Mouse (Mus musculus): Measurements from ENCODE around the gene Pid1. TPM values are rescaled to one million over a fixed set of nuclear protein-coding genes. Genes with fewer than 3 reads are reported as not detected.

Pid1 gene
- polyA plus RNA-seq, 1 experiment from 2014 or later = 17.1 TPM

GRCm38 (mm10) chr1:84155585-84155930, 208.4 kb downstream of the Pid1 start:
- DNase-seq (ENCODE audit: low spot score) (no peak), ATAC-seq (replicated peaks; ENCODE audit: low FRiP score, low TSS enrichment, low read depth) (no peak)
- no peak overlapping the region for H3K4me2 ChIP-seq (ENCODE audit: low read length)
- H3K4me1 ChIP-seq (replicated peaks; ENCODE audit: control insufficient read depth, insufficient read depth, low read length) = no peaks in the 10 kb centered on the region
- H3K4me3 ChIP-seq (ENCODE audit: low read depth, low read length) = no peak overlapping the region
- H3K9me3 ChIP-seq (ENCODE audit: control insufficient read depth, low read length) = no peaks in the 10 kb centered on the region
- 40% methylated on average over 2 of the region's 2 CpGs for WGBS
- H3K27ac ChIP-seq (ENCODE audit: low read depth) = no peak overlapping the region
- no peaks in the 10 kb centered on the region for H3K27me3 ChIP-seq (replicated peaks; ENCODE audit: control insufficient read depth, insufficient read depth, low read length)
- H3K9ac ChIP-seq (ENCODE audit: low read length) = no peak overlapping the region
- H3K36me3 ChIP-seq (ENCODE audit: control insufficient read depth, insufficient read depth, low read length) = no peaks in the 10 kb centered on the region

- H3K4me1 ChIP-seq (replicated peaks; ENCODE audit: control insufficient read depth, insufficient read depth, low read length) = no peaks in the 10 kb centered on the region
- no peaks in the 10 kb centered on the region for H3K27me3 ChIP-seq (replicated peaks; ENCODE audit: control insufficient read depth, insufficient read depth, low read length)
- 75% methylated on average over 12 of the region's 12 CpGs for WGBS
- no peak overlapping the region for H3K4me3 ChIP-seq (ENCODE audit: low read depth, low read length)
- DNase-seq (ENCODE audit: low spot score) (no peak), ATAC-seq (replicated peaks; ENCODE audit: low FRiP score, low TSS enrichment, low read depth) (no peak)
- H3K4me2 ChIP-seq (ENCODE audit: low read length) = no peak overlapping the region
- no peaks in the 10 kb centered on the region for H3K9me3 ChIP-seq (ENCODE audit: control insufficient read depth, low read length)
- no peak overlapping the region for H3K27ac ChIP-seq (ENCODE audit: low read depth)
- H3K9ac ChIP-seq (ENCODE audit: low read length) = no peak overlapping the region
- H3K36me3 ChIP-seq (ENCODE audit: control insufficient read depth, insufficient read depth, low read length) = no peaks in the 10 kb centered on the region
These were observed 209.0 kb downstream of the Pid1 start for GRCm38 (mm10) chr1:84154725-84155584.

- DNase-seq (ENCODE audit: low spot score) = no peak
These were observed 210.0 kb downstream of the Pid1 start for GRCm38 (mm10) chr1:84153943-84154342.

GRCm38 (mm10) chr1:84141561-84141960, 222.4 kb downstream of the Pid1 start:
- no peak for ATAC-seq (replicated peaks; ENCODE audit: low FRiP score, low TSS enrichment, low read depth)

More at GRCm38 (mm10) chr1:84153943-84154342, 210.0 kb downstream of the Pid1 start:
- H3K27ac ChIP-seq (ENCODE audit: low read depth) = no peak overlapping the region
- 0 out of 2 replicates have a peak, but pooled peaks have one; percentile 19 for ATAC-seq (replicated peaks; ENCODE audit: low FRiP score, low TSS enrichment, low read depth)
- no peak overlapping the region for H3K9ac ChIP-seq (ENCODE audit: low read length)
- no peaks in the 10 kb centered on the region for H3K36me3 ChIP-seq (ENCODE audit: control insufficient read depth, insufficient read depth, low read length)
- H3K9me3 ChIP-seq (ENCODE audit: control insufficient read depth, low read length) = no peaks in the 10 kb centered on the region
- WGBS = 55% methylated on average over 4 of the region's 4 CpGs
- H3K4me1 ChIP-seq (replicated peaks; ENCODE audit: control insufficient read depth, insufficient read depth, low read length) = no peaks in the 10 kb centered on the region
- H3K4me3 ChIP-seq (ENCODE audit: low read depth, low read length) = no peak overlapping the region
- H3K27me3 ChIP-seq (replicated peaks; ENCODE audit: control insufficient read depth, insufficient read depth, low read length) = no peaks in the 10 kb centered on the region
- H3K4me2 ChIP-seq (ENCODE audit: low read length) = no peak overlapping the region

GRCm38 (mm10) chr1:84132451-84132850, 231.5 kb downstream of the Pid1 start:
- no peaks in the 10 kb centered on the region for H3K4me1 ChIP-seq (replicated peaks; ENCODE audit: control insufficient read depth, insufficient read depth, low read length)
- no peaks in the 10 kb centered on the region for H3K36me3 ChIP-seq (ENCODE audit: control insufficient read depth, insufficient read depth, low read length)
- H3K9me3 ChIP-seq (ENCODE audit: control insufficient read depth, low read length) = no peaks in the 10 kb centered on the region
- H3K27me3 ChIP-seq (replicated peaks; ENCODE audit: control insufficient read depth, insufficient read depth, low read length) = no peaks in the 10 kb centered on the region
- H3K4me2 ChIP-seq (ENCODE audit: low read length) = no peak overlapping the region
- H3K27ac ChIP-seq (ENCODE audit: low read depth) = no peak overlapping the region
- ATAC-seq (replicated peaks; ENCODE audit: low FRiP score, low TSS enrichment, low read depth) = no peak
- no peak overlapping the region for H3K9ac ChIP-seq (ENCODE audit: low read length)
- WGBS = 78% methylated on average over 4 of the region's 4 CpGs
- H3K4me3 ChIP-seq (ENCODE audit: low read depth, low read length) = no peak overlapping the region
- DNase-seq (ENCODE audit: low spot score) = no peak

More at GRCm38 (mm10) chr1:84141561-84141960, 222.4 kb downstream of the Pid1 start:
- Histone ChIP-seq H3K27ac (ENCODE audit: low read depth) (no peak overlapping the region), H3K4me1 (replicated peaks; ENCODE audit: control insufficient read depth, insufficient read depth, low read length) (no peaks in the 10 kb centered on the region), H3K4me2 (ENCODE audit: low read length) (no peak overlapping the region), H3K4me3 (ENCODE audit: low read depth, low read length) (no peak overlapping the region), H3K9ac (ENCODE audit: low read length) (no peak overlapping the region), H3K36me3 (ENCODE audit: control insufficient read depth, insufficient read depth, low read length) (no peaks in the 10 kb centered on the region), H3K9me3 (ENCODE audit: control insufficient read depth, low read length) (no peaks in the 10 kb centered on the region), H3K27me3 (replicated peaks; ENCODE audit: control insufficient read depth, insufficient read depth, low read length) (no peaks in the 10 kb centered on the region)
- 54% methylated on average over 1 of the region's 1 CpGs for WGBS
- no peak for DNase-seq (ENCODE audit: low spot score)

- H3K9ac ChIP-seq (ENCODE audit: low read length) = no peak overlapping the region
- H3K9me3 ChIP-seq (ENCODE audit: control insufficient read depth, low read length) = no peaks in the 10 kb centered on the region
- no peak overlapping the region for H3K4me2 ChIP-seq (ENCODE audit: low read length)
- H3K4me1 ChIP-seq (replicated peaks; ENCODE audit: control insufficient read depth, insufficient read depth, low read length) = no peaks in the 10 kb centered on the region
- DNase-seq (ENCODE audit: low spot score) (no peak), ATAC-seq (replicated peaks; ENCODE audit: low FRiP score, low TSS enrichment, low read depth) (no peak)
- H3K27ac ChIP-seq (ENCODE audit: low read depth) = no peak overlapping the region
- no peaks in the 10 kb centered on the region for H3K27me3 ChIP-seq (replicated peaks; ENCODE audit: control insufficient read depth, insufficient read depth, low read length)
- H3K4me3 ChIP-seq (ENCODE audit: low read depth, low read length) = no peak overlapping the region
- 88% methylated on average over 1 of the region's 1 CpGs for WGBS
- no peaks in the 10 kb centered on the region for H3K36me3 ChIP-seq (ENCODE audit: control insufficient read depth, insufficient read depth, low read length)
These were observed 232.2 kb downstream of the Pid1 start for GRCm38 (mm10) chr1:84131799-84132198.

GRCm38 (mm10) chr1:84128510-84128909, 235.5 kb downstream of the Pid1 start:
- no peak for DNase-seq (ENCODE audit: low spot score)
- Histone ChIP-seq H3K4me3 (ENCODE audit: low read depth, low read length) (no peak overlapping the region), H3K27me3 (replicated peaks; ENCODE audit: control insufficient read depth, insufficient read depth, low read length) (no peaks in the 10 kb centered on the region), H3K27ac (ENCODE audit: low read depth) (no peak overlapping the region), H3K9ac (ENCODE audit: low read length) (no peak overlapping the region), H3K9me3 (ENCODE audit: control insufficient read depth, low read length) (no peaks in the 10 kb centered on the region), H3K4me1 (replicated peaks; ENCODE audit: control insufficient read depth, insufficient read depth, low read length) (no peaks in the 10 kb centered on the region), H3K4me2 (ENCODE audit: low read length) (no peak overlapping the region), H3K36me3 (ENCODE audit: control insufficient read depth, insufficient read depth, low read length) (no peaks in the 10 kb centered on the region)
- 65% methylated on average over 4 of the region's 4 CpGs for WGBS
- ATAC-seq (replicated peaks; ENCODE audit: low FRiP score, low TSS enrichment, low read depth) = no peak

- no peaks in the 10 kb centered on the region for H3K36me3 ChIP-seq (ENCODE audit: control insufficient read depth, insufficient read depth, low read length)
- no peak overlapping the region for H3K9ac ChIP-seq (ENCODE audit: low read length)
- H3K27ac ChIP-seq (ENCODE audit: low read depth) = no peak overlapping the region
- no peaks in the 10 kb centered on the region for H3K27me3 ChIP-seq (replicated peaks; ENCODE audit: control insufficient read depth, insufficient read depth, low read length)
- H3K4me3 ChIP-seq (ENCODE audit: low read depth, low read length) = no peak overlapping the region
- no peaks in the 10 kb centered on the region for H3K4me1 ChIP-seq (replicated peaks; ENCODE audit: control insufficient read depth, insufficient read depth, low read length)
- no peak overlapping the region for H3K4me2 ChIP-seq (ENCODE audit: low read length)
- H3K9me3 ChIP-seq (ENCODE audit: control insufficient read depth, low read length) = no peaks in the 10 kb centered on the region
- no peak for ATAC-seq (replicated peaks; ENCODE audit: low FRiP score, low TSS enrichment, low read depth)
- 93% methylated on average over 2 of the region's 2 CpGs for WGBS
- DNase-seq (ENCODE audit: low spot score) = no peak
These were observed 244.7 kb downstream of the Pid1 start for GRCm38 (mm10) chr1:84119306-84119705.

GRCm38 (mm10) chr1:84106756-84107155, 257.2 kb downstream of the Pid1 start:
- Histone ChIP-seq H3K27ac (ENCODE audit: low read depth) (no peak overlapping the region), H3K27me3 (replicated peaks; ENCODE audit: control insufficient read depth, insufficient read depth, low read length) (no peaks in the 10 kb centered on the region), H3K36me3 (ENCODE audit: control insufficient read depth, insufficient read depth, low read length) (no peaks in the 10 kb centered on the region), H3K9ac (ENCODE audit: low read length) (no peak overlapping the region), H3K4me1 (replicated peaks; ENCODE audit: control insufficient read depth, insufficient read depth, low read length) (no peaks in the 10 kb centered on the region), H3K4me3 (ENCODE audit: low read depth, low read length) (no peak overlapping the region), H3K9me3 (ENCODE audit: control insufficient read depth, low read length) (no peaks in the 10 kb centered on the region), H3K4me2 (ENCODE audit: low read length) (no peak overlapping the region)
- DNase-seq (ENCODE audit: low spot score) = no peak
- no peak for ATAC-seq (replicated peaks; ENCODE audit: low FRiP score, low TSS enrichment, low read depth)
- 81% methylated on average over 4 of the region's 4 CpGs for WGBS
